Comparison of ENCODE assay signal across 8 mouse cellular contexts in genomic region chr7:28179228-28179627, GRCm38 (mm10). TPM values are rescaled to one million over a fixed set of nuclear protein-coding genes. Genes with fewer than 3 reads are reported as not detected.
DNase-seq lines count a peak whose midpoint lies in the region; ATAC-seq lines count a peak whose summit lies in the region.

TSS of gene Dyrk1b (plus strand) at chr7:28179469.

- H3K9me3 ChIP-seq in hindbrain, embryonic 13.5 days: no peaks in the 10 kb centered on the region

- peak within 1 kb of the TSS; percentile 76 for H3K4me2 ChIP-seq in hindbrain, embryonic 13.5 days

- DNase-seq in WW6 (ENCODE audit: low read depth, low spot score): peak; percentile 91
- DNase-seq in cerebellum, postnatal 36 days: peak; percentile 94 to 96
- peak; percentile 96 to 97 for DNase-seq in frontal cortex, postnatal 25 days (ENCODE audit: low spot score in 2 of 2)
- peak; percentile 97 to 99 for DNase-seq in layer of hippocampus, postnatal 14 days (ENCODE audit: low spot score in 2 of 2)
- DNase-seq in lung, postnatal 10 days: peak; percentile 99
- peak; percentile 98 for DNase-seq in ovary, postnatal 14 days (ENCODE audit: low spot score)
- peak; percentile 98 to 99 for DNase-seq in thymus, postnatal 10 days (ENCODE audit: low spot score in 2 of 2)

- peak within 1 kb of the TSS; percentile 93 for H3K9ac ChIP-seq in hindbrain, embryonic 13.5 days

- H3K27ac ChIP-seq in hindbrain, embryonic 13.5 days: peak within 1 kb of the TSS; percentile 96

- peak within 1 kb of the TSS; percentile 91 for H3K4me3 ChIP-seq in hindbrain, embryonic 13.5 days

- ATAC-seq in hindbrain, embryonic 13.5 days (ENCODE audit: low FRiP score): peak; percentile 90

- peaks cover 71% of the 10 kb centered on the region for H3K36me3 ChIP-seq in hindbrain, embryonic 13.5 days

- H3K27me3 ChIP-seq in hindbrain, embryonic 13.5 days: no peaks in the 10 kb centered on the region

- H3K4me1 ChIP-seq in hindbrain, embryonic 13.5 days (replicated peaks): peaks cover 20% of the 10 kb centered on the region

- WGBS in hindbrain, embryonic 13.5 days: under 1% methylated on average over 25 of the region's 25 CpGs

RNA-seq across cellular contexts. Expression of gene Dyrk1b, which starts in this region (rescaled TPM):
- polyA plus RNA-seq in hindbrain, embryonic 13.5 days (2015; fragmentation: Nextera tagmentation; extraction: Ambion mirVana): 15.1 and 16.3 TPM in 2 replicates
- 10 to 100 TPM; 37.5 to 43.5 TPM for total RNA-seq in layer of hippocampus, postnatal 14 days (2021)

Comparison
In these comparisons a context has a peak if more than half of its experiments do, and no peak if none do; other contexts are left out.
1. Peak in every context shown above with its lines: DNase-seq, ATAC-seq, H3K4me3 ChIP-seq and H3K27ac ChIP-seq.